Mouse (Mus musculus) inflammation-experienced regulatory T-cells, adult 6 months (primary cell): ENCODE results near the gene Neu2. TPM values are rescaled to one million over a fixed set of nuclear protein-coding genes. Genes with fewer than 3 reads are reported as not detected.

Source experiments
- ATAC-seq: one replicate; pipeline ENCODE4 v1.8.0; 2017
- polyA plus RNA-seq, 3 experiments: library from polyadenylated mRNA; unstranded; fragments of 100-300 nt; shearing (Covaris generic); gene quantifications; one replicate each; pipeline ENCODE4 v1.2.1; 2017

The Neu2 gene
- polyA plus RNA-seq, 3 experiments from 2014 or later, result not detected

GRCm38 (mm10) chr1:87541614-87542013 lies 31.9 kb downstream of the Neu2 start:
- no peak for ATAC-seq

- no peak for ATAC-seq
Observed at GRCm38 (mm10) chr1:87551008-87551407, 41.3 kb downstream of the Neu2 start.

GRCm38 (mm10) chr1:87553586-87553985 lies 43.9 kb downstream of the Neu2 start:
- ATAC-seq, result no peak

- ATAC-seq, result no peak
Observed at GRCm38 (mm10) chr1:87562967-87563366, 53.3 kb downstream of the Neu2 start.

- no peak for ATAC-seq
Observed at GRCm38 (mm10) chr1:87565760-87566159, 56.1 kb downstream of the Neu2 start.

GRCm38 (mm10) chr1:87568398-87568797 lies 58.7 kb downstream of the Neu2 start:
- ATAC-seq, result no peak

GRCm38 (mm10) chr1:87573261-87573660 lies 63.6 kb downstream of the Neu2 start:
- no peak for ATAC-seq

GRCm38 (mm10) chr1:87573800-87574215 lies 64.1 kb downstream of the Neu2 start, which contains the start of gene Ngef:
Gene Ngef, minus strand, starts transcription at chr1:87573870.
- ATAC-seq, result no peak

GRCm38 (mm10) chr1:87574353-87574752 lies 64.7 kb downstream of the Neu2 start:
- ATAC-seq, result no peak

GRCm38 (mm10) chr1:87574785-87575184 lies 65.1 kb downstream of the Neu2 start:
- no peak for ATAC-seq

- no peak for ATAC-seq
Observed at GRCm38 (mm10) chr1:87578965-87579364, 69.3 kb downstream of the Neu2 start.

- no peak for ATAC-seq
Observed at GRCm38 (mm10) chr1:87580824-87581223, 71.1 kb downstream of the Neu2 start.

- no peak for ATAC-seq
Observed at GRCm38 (mm10) chr1:87589162-87589561, 79.5 kb downstream of the Neu2 start.

GRCm38 (mm10) chr1:87589980-87590379 lies 80.3 kb downstream of the Neu2 start:
- ATAC-seq, result no peak

GRCm38 (mm10) chr1:87594261-87594660 lies 84.6 kb downstream of the Neu2 start:
- no peak for ATAC-seq

GRCm38 (mm10) chr1:87594671-87595070 lies 85.0 kb downstream of the Neu2 start:
- no peak for ATAC-seq

- ATAC-seq, result no peak
Observed at GRCm38 (mm10) chr1:87600533-87600932, 90.8 kb downstream of the Neu2 start.

GRCm38 (mm10) chr1:87601801-87602200 lies 92.1 kb downstream of the Neu2 start:
- no peak for ATAC-seq

- ATAC-seq, result no peak
Observed at GRCm38 (mm10) chr1:87603389-87603788, 93.7 kb downstream of the Neu2 start.

GRCm38 (mm10) chr1:87605296-87605695 lies 95.6 kb downstream of the Neu2 start:
- no peak for ATAC-seq

- ATAC-seq, result peak; percentile 88
Observed at GRCm38 (mm10) chr1:87607385-87608091, 97.8 kb downstream of the Neu2 start.

- ATAC-seq, result no peak
Observed at GRCm38 (mm10) chr1:87608416-87609046, 98.8 kb downstream of the Neu2 start.

GRCm38 (mm10) chr1:87614576-87615295 lies 105.0 kb downstream of the Neu2 start:
- ATAC-seq, result no peak
